ENCODE assay signal across 14 mouse cellular contexts in genomic region chr9:57641775-57642550, GRCm38 (mm10). TPM values are rescaled to one million over a fixed set of nuclear protein-coding genes. Genes with fewer than 3 reads are reported as not detected.
DNase-seq lines count a peak whose midpoint lies in the region; ATAC-seq and TF ChIP-seq lines count a peak whose summit lies in the region.
"Had no signal": no experiment of that assay in that cellular context is flagged by ENCODE, and none has a peak within 500 bp of the region (broad histone marks: within the 10 kb centered on the region; RNA-seq: fewer than 3 reads in every experiment).

No protein-coding gene starts in this region.

- H3K27ac ChIP-seq in gastrocnemius, adult 2 months, result peak overlapping the region; percentile 77; the same call in 1 of the 2 replicates
- no peak overlapping the region for H3K27ac ChIP-seq in neural tube, embryonic 12.5 days
- peak overlapping the region; percentile 96 for H3K27ac ChIP-seq in liver, embryonic 12.5 days
- H3K27ac ChIP-seq in stomach, embryonic 16.5 days (ENCODE audit: low read length), result 0 out of 2 replicates have a peak overlapping the region, but pooled peaks have one; percentile 95
- H3K27ac ChIP-seq: lung, embryonic 15.5 days had no signal

- no peaks in the 10 kb centered on the region for H3K27me3 ChIP-seq in neural tube, embryonic 12.5 days (replicated peaks)
- no peaks in the 10 kb centered on the region for H3K27me3 ChIP-seq in liver, embryonic 12.5 days (replicated peaks)
- no peaks in the 10 kb centered on the region for H3K27me3 ChIP-seq in stomach, embryonic 16.5 days (ENCODE audit: control insufficient read depth, insufficient read depth, low read length)
- H3K27me3 ChIP-seq: embryonic facial prominence, embryonic 12.5 days; lung, embryonic 15.5 days had no signal

- intact Hi-C loops in gastrocnemius, adult 2 months (cut with DNase I), result no loop called here
- intact Hi-C loops in left cerebral cortex, postnatal 14 days (cut with DNase I), result no loop called here

- no peak overlapping the region for H3K9ac ChIP-seq in neural tube, embryonic 12.5 days
- H3K9ac ChIP-seq in liver, embryonic 12.5 days, result peak overlapping the region; percentile 98; the same call in 1 of the 2 replicates
- peak overlapping the region; percentile 2; the same call in 1 of the 2 replicates for H3K9ac ChIP-seq in stomach, embryonic 16.5 days (ENCODE audit: low read length)
- H3K9ac ChIP-seq: embryonic facial prominence, embryonic 12.5 days had no signal

- peaks cover 78% of the 10 kb centered on the region for H3K4me1 ChIP-seq in neural tube, embryonic 12.5 days
- H3K4me1 ChIP-seq in liver, embryonic 12.5 days, result peaks cover 95% of the 10 kb centered on the region
- peaks cover 73% of the 10 kb centered on the region for H3K4me1 ChIP-seq in stomach, embryonic 16.5 days (ENCODE audit: control insufficient read depth, insufficient read depth, low read length)

- no peak for TF ChIP-seq CTCF in gastrocnemius, adult 2 months (IDR thresholded peaks at IDR 0.05)

- no peak for ATAC-seq in neural tube, embryonic 12.5 days (ENCODE audit: low FRiP score, low read depth)
- no peak for ATAC-seq in liver, embryonic 12.5 days
- no peak for ATAC-seq in stomach, embryonic 16.5 days (ENCODE audit: insufficient read depth, low FRiP score)

- 87% methylated on average over 13 of the region's 13 CpGs for WGBS in neural tube, embryonic 12.5 days
- 67% methylated on average over 13 of the region's 13 CpGs for WGBS in liver, embryonic 12.5 days (ENCODE audit: insufficient replicate concordance)
- 81% methylated on average over 13 of the region's 13 CpGs for WGBS in stomach, embryonic 16.5 days

- DNase-seq in gastrocnemius, adult 2 months, result no peak
- DNase-seq in gastrocnemius, postnatal 4 days (ENCODE audit: low spot score in 2 of 2), result no peak
- DNase-seq in neural tube, embryonic 10.5 days (ENCODE audit: extremely low spot score, low spot score), result no peak
- DNase-seq in adrenal gland, postnatal 36 days, result no peak
- DNase-seq in left cerebral cortex, postnatal 14 days (ENCODE audit: low spot score in 2 of 2), result no peak
- DNase-seq: adrenal gland, postnatal 14 days had no signal

- H3K4me2 ChIP-seq in neural tube, embryonic 12.5 days (replicated peaks), result peak overlapping the region; percentile 94
- peak overlapping the region; percentile 83 for H3K4me2 ChIP-seq in liver, embryonic 12.5 days
- H3K4me2 ChIP-seq in stomach, embryonic 16.5 days (ENCODE audit: low read depth, low read length), result no peak overlapping the region; the same call in 1 of the 2 replicates

- H3K36me3 ChIP-seq in neural tube, embryonic 12.5 days, result peaks cover 9% of the 10 kb centered on the region; the same call in 1 of the 2 replicates
- H3K36me3 ChIP-seq in liver, embryonic 12.5 days, result peaks cover 19% of the 10 kb centered on the region
- no peaks in the 10 kb centered on the region for H3K36me3 ChIP-seq in stomach, embryonic 16.5 days (ENCODE audit: control insufficient read depth, insufficient read depth, low read length)
- H3K36me3 ChIP-seq: lung, embryonic 15.5 days had no signal

- H3K9me3 ChIP-seq in neural tube, embryonic 12.5 days, result no peaks in the 10 kb centered on the region
- no peaks in the 10 kb centered on the region for H3K9me3 ChIP-seq in liver, embryonic 12.5 days (replicated peaks)
- H3K9me3 ChIP-seq in stomach, embryonic 16.5 days (replicated peaks; ENCODE audit: control insufficient read depth, low read length), result no peaks in the 10 kb centered on the region
- H3K9me3 ChIP-seq: embryonic facial prominence, embryonic 12.5 days; lung, embryonic 15.5 days had no signal

- no peak overlapping the region for H3K4me3 ChIP-seq in gastrocnemius, adult 2 months
- H3K4me3 ChIP-seq in neural tube, embryonic 12.5 days, result no peak overlapping the region
- no peak overlapping the region for H3K4me3 ChIP-seq in liver, embryonic 12.5 days
- H3K4me3 ChIP-seq in stomach, embryonic 16.5 days (replicated peaks; ENCODE audit: low read length), result no peak overlapping the region
- H3K4me3 ChIP-seq: embryonic facial prominence, embryonic 12.5 days; lung, embryonic 15.5 days had no signal

RNA-seq across cellular contexts. Expression of gene Csk, which starts 11.5 kb away (rescaled TPM):
- 10 to 100 TPM in 1 of 2 experiments, 1 to 10 TPM in 1; 7.1 to 14.0 TPM for total RNA-seq in gastrocnemius, adult 2 months (2021)
- total RNA-seq in gastrocnemius, postnatal 4 days (2021), result 10 to 100 TPM; 39.5 to 42.9 TPM
- 40.3 and 41.7 TPM in 2 replicates for polyA plus RNA-seq in neural tube, embryonic 12.5 days (2016; fragmentation: Nextera tagmentation; extraction: Ambion mirVana)
- 27.0 and 27.8 TPM in 2 replicates for polyA plus RNA-seq in liver, embryonic 12.5 days (2016; fragmentation: Nextera tagmentation; extraction: Ambion mirVana)
- 26.6 and 27.9 TPM in 2 replicates for polyA plus RNA-seq in stomach, embryonic 16.5 days (2015; fragmentation: Nextera tagmentation; extraction: Ambion mirVana)
- 10 to 100 TPM; 61.9 to 92.6 TPM for total RNA-seq in adrenal gland, postnatal 36 days (2021)
- 10 to 100 TPM; 46.8 to 47.1 TPM for total RNA-seq in left cerebral cortex, postnatal 14 days (2021)

RNA-seq across cellular contexts. Expression of gene Lman1l, which starts 21.4 kb away (rescaled TPM):
- not detected for total RNA-seq in gastrocnemius, adult 2 months (2021)
- not detected for total RNA-seq in gastrocnemius, postnatal 4 days (2021)
- not detected in 2 replicates for polyA plus RNA-seq in neural tube, embryonic 12.5 days (2016; fragmentation: Nextera tagmentation; extraction: Ambion mirVana)
- polyA plus RNA-seq in liver, embryonic 12.5 days (2016; fragmentation: Nextera tagmentation; extraction: Ambion mirVana), result not detected in 2 replicates
- not detected in 2 replicates for polyA plus RNA-seq in stomach, embryonic 16.5 days (2015; fragmentation: Nextera tagmentation; extraction: Ambion mirVana)
- total RNA-seq in adrenal gland, postnatal 36 days (2021), result not detected
- not detected for total RNA-seq in left cerebral cortex, postnatal 14 days (2021)
- total RNA-seq: adrenal gland, postnatal 14 days had no signal
- polyA plus RNA-seq: embryonic facial prominence, embryonic 12.5 days; gonadal fat pad, adult 2 months; lung, embryonic 15.5 days had no signal

RNA-seq across cellular contexts. Expression of gene Cplx3, which starts 35.9 kb away (rescaled TPM):
- total RNA-seq in gastrocnemius, adult 2 months (2021), result not detected
- not detected for total RNA-seq in gastrocnemius, postnatal 4 days (2021)
- not detected in 2 replicates for polyA plus RNA-seq in neural tube, embryonic 12.5 days (2016; fragmentation: Nextera tagmentation; extraction: Ambion mirVana)
- polyA plus RNA-seq in liver, embryonic 12.5 days (2016; fragmentation: Nextera tagmentation; extraction: Ambion mirVana), result not detected in 2 replicates
- not detected in 2 replicates for polyA plus RNA-seq in stomach, embryonic 16.5 days (2015; fragmentation: Nextera tagmentation; extraction: Ambion mirVana)
- total RNA-seq in adrenal gland, postnatal 36 days (2021), result not detected
- total RNA-seq in left cerebral cortex, postnatal 14 days (2021), result 10 to 100 TPM; 16.3 to 24.4 TPM
- total RNA-seq: adrenal gland, postnatal 14 days had no signal
- polyA plus RNA-seq: gonadal fat pad, adult 2 months; large intestine, adult 2 months; lung, embryonic 15.5 days had no signal

RNA-seq across cellular contexts. Expression of gene Cyp1a2, which starts 41.5 kb away (rescaled TPM):
- total RNA-seq in gastrocnemius, adult 2 months (2021), result not detected
- total RNA-seq in gastrocnemius, postnatal 4 days (2021), result under 1 TPM in 1 of 2 experiments, not detected in 1; 0.16 TPM
- not detected in 2 replicates for polyA plus RNA-seq in neural tube, embryonic 12.5 days (2016; fragmentation: Nextera tagmentation; extraction: Ambion mirVana)
- not detected in 2 replicates for polyA plus RNA-seq in liver, embryonic 12.5 days (2016; fragmentation: Nextera tagmentation; extraction: Ambion mirVana)
- polyA plus RNA-seq in stomach, embryonic 16.5 days (2015; fragmentation: Nextera tagmentation; extraction: Ambion mirVana), result not detected in 2 replicates
- total RNA-seq in adrenal gland, postnatal 36 days (2021), result under 1 TPM in 1 of 2 experiments, not detected in 1; 0.40 TPM
- not detected for total RNA-seq in left cerebral cortex, postnatal 14 days (2021)
- polyA plus RNA-seq: C2C12; embryonic facial prominence, embryonic 12.5 days; large intestine, adult 2 months; lung, embryonic 15.5 days had no signal

RNA-seq across cellular contexts. Expression of gene Cyp1a1, which starts 45.8 kb away (rescaled TPM):
- total RNA-seq in gastrocnemius, adult 2 months (2021), result under 1 TPM; 0.36 to 0.53 TPM
- not detected for total RNA-seq in gastrocnemius, postnatal 4 days (2021)
- not detected in 2 replicates for polyA plus RNA-seq in neural tube, embryonic 12.5 days (2016; fragmentation: Nextera tagmentation; extraction: Ambion mirVana)
- polyA plus RNA-seq in liver, embryonic 12.5 days (2016; fragmentation: Nextera tagmentation; extraction: Ambion mirVana), result 0.16 and 0.19 TPM in 2 replicates
- 0.05 TPM in 1 of 2 replicates, not detected in the other for polyA plus RNA-seq in stomach, embryonic 16.5 days (2015; fragmentation: Nextera tagmentation; extraction: Ambion mirVana)
- under 1 TPM in 1 of 2 experiments, not detected in 1; 0.13 TPM for total RNA-seq in adrenal gland, postnatal 36 days (2021)
- under 1 TPM; 0.13 to 0.22 TPM for total RNA-seq in left cerebral cortex, postnatal 14 days (2021)
- polyA plus RNA-seq: embryonic facial prominence, embryonic 12.5 days had no signal

Comparison
In these comparisons a context has a peak if more than half of its experiments do, and no peak if none do; other contexts are left out.
1. RNA of gene Cplx3, which starts 35.9 kb away (total RNA-seq): 16.3 to 24.4 TPM in left cerebral cortex, postnatal 14 days; not detected in gastrocnemius, postnatal 4 days, not detected in gastrocnemius, adult 2 months and not detected in adrenal gland, postnatal 36 days; every median in the first group is over 10 times any median in the second.